Mouse (Mus musculus): ENCODE data around the gene Atp1b3. TPM values are rescaled to one million over a fixed set of nuclear protein-coding genes. Genes with fewer than 3 reads are reported as not detected.
"Not testable (repeated sequence)": the region's sequence is repeated elsewhere in the genome, so short reads cannot be mapped to it uniquely, and the experiment has no call there.

Atp1b3 gene
- polyA plus RNA-seq, 1 experiment from 2014 or later = 69.4 TPM

DNA sequence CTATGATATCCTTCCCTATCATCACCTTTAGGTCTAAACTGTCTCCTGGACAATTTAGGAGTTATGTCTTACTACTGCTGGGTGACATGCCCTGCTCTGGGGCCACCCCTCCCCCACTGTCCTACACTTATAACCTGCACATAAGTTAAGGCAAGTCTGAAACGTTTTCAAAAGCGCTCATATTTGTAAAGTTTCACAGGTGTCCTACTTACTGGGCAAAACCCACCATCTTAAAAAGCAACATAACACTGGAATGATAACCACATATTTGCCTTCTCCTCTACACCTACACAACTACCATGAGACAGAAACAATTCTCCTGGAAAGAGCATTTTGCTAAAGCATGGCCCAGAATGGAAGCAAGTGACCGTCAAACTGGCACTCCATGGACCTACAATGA is 4.2 kb downstream of the Atp1b3 start:
- Histone ChIP-seq H3K36me3 (replicated peaks) (no peaks in the 10 kb centered on the region), H3K4me3 (replicated peaks) (no peak overlapping the region), H3K27ac (replicated peaks) (no peak overlapping the region), H3K9me3 (replicated peaks) (no peaks in the 10 kb centered on the region), H3K4me2 (no peak overlapping the region), H3K4me1 (replicated peaks) (peaks cover 25% of the 10 kb centered on the region), H3K27me3 (no peaks in the 10 kb centered on the region), H3K9ac (no peak overlapping the region)
- no peak for ATAC-seq (ENCODE audit: insufficient read depth)
- 76% methylated on average over 3 of the region's 3 CpGs for WGBS (ENCODE audit: insufficient replicate concordance)

DNA sequence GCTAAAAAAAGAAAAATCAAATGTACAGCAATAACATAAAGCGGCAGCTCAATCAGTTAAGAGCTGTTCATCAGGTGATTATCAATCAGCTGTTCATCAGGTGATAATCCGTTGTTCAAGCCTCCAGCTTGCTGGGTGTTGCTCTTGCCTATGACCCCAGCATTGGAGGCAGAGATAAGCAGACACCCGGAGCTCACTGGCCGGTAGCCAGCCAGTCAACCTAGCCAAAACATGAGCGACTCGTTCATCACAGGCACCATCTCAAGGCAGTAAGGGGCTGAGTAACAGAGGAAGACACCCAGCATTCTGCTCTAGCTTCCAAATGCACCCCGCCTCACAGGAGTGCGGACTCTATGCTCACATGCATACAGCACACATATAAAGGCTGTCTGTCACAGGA is 10.4 kb downstream of the Atp1b3 start:
- no peak overlapping the region for H3K4me3 ChIP-seq (replicated peaks)
- WGBS (ENCODE audit: insufficient replicate concordance) = 23% methylated on average over 8 of the region's 8 CpGs
- H3K4me2 ChIP-seq = peak overlapping the region; percentile 17; the same call in 1 of the 2 replicates
- 0 out of 2 replicates have a peak overlapping the region, but pooled peaks have one; percentile 20 for H3K27ac ChIP-seq (replicated peaks)
- no peaks in the 10 kb centered on the region for H3K36me3 ChIP-seq (replicated peaks)
- no peak overlapping the region for H3K9ac ChIP-seq
- H3K4me1 ChIP-seq (replicated peaks) = peaks cover 18% of the 10 kb centered on the region
- no peaks in the 10 kb centered on the region for H3K9me3 ChIP-seq (replicated peaks)
- peak; percentile 76 for ATAC-seq (ENCODE audit: insufficient read depth)
- H3K27me3 ChIP-seq = no peaks in the 10 kb centered on the region

GRCm38 (mm10) chr9:96353121-96353769 is 11.0 kb downstream of the Atp1b3 start:
- no peak overlapping the region for H3K4me2 ChIP-seq
- H3K36me3 ChIP-seq (replicated peaks) = no peaks in the 10 kb centered on the region
- H3K27ac ChIP-seq (replicated peaks) = no peak overlapping the region
- no peak overlapping the region for H3K9ac ChIP-seq
- H3K4me3 ChIP-seq (replicated peaks) = no peak overlapping the region
- H3K4me1 ChIP-seq (replicated peaks) = peaks cover 18% of the 10 kb centered on the region
- H3K27me3 ChIP-seq = no peaks in the 10 kb centered on the region
- WGBS (ENCODE audit: insufficient replicate concordance) = 84% methylated on average over 12 of the region's 12 CpGs
- no peak for ATAC-seq (ENCODE audit: insufficient read depth)
- no peaks in the 10 kb centered on the region for H3K9me3 ChIP-seq (replicated peaks)

DNA sequence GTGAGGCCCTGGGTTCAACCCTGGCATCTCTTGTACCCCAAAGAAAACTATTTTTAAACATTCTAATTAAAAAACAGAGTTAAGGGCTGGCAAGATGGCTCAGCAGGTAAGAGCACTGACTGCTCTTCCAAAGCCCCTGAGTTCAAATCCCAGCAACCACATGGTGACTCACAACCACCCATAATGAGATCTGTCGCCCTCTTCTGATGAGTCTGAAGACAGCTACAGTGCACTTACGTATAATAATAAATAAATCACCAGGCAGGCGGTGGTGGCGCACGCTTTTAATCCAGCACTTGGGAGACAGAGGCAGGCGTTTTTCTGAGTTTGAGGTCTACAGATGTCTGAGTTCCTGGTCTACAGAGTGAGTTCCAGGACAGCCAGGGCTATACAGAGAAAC is 12.5 kb downstream of the Atp1b3 start:
- not testable (repeated sequence) for H3K27ac ChIP-seq (replicated peaks); H3K36me3 ChIP-seq (replicated peaks); ATAC-seq (ENCODE audit: insufficient read depth); H3K9ac ChIP-seq; H3K9me3 ChIP-seq (replicated peaks); H3K27me3 ChIP-seq; H3K4me2 ChIP-seq; H3K4me3 ChIP-seq (replicated peaks)
- H3K4me1 ChIP-seq (replicated peaks) = peaks cover 18% of the 10 kb centered on the region
- 83% methylated on average over 6 of the region's 6 CpGs for WGBS (ENCODE audit: insufficient replicate concordance)

DNA sequence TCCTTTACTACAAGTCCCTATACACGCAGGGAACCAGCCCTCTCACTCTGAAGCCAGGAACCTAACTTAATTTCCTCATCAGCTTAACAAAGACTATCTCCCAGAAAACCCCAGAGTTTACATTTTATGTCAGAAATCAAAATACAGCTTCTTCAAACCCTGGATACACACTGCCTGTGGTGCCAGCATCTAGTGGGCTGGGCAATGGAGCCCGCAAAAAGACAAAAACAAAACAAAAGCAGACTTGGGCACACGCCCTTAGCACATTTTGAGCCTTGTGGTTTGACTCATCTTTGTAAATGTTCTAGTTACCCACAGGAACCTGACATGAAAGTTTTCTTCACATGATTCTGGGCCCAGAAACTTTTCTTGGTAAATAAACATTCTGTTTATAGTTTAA is 13.8 kb downstream of the Atp1b3 start:
- Histone ChIP-seq H3K27me3 (no peaks in the 10 kb centered on the region), H3K9me3 (replicated peaks) (no peaks in the 10 kb centered on the region), H3K27ac (replicated peaks) (no peak overlapping the region), H3K4me1 (replicated peaks) (peaks cover 18% of the 10 kb centered on the region), H3K9ac (no peak overlapping the region), H3K4me3 (replicated peaks) (no peak overlapping the region), H3K4me2 (no peak overlapping the region), H3K36me3 (replicated peaks) (no peaks in the 10 kb centered on the region)
- 49% methylated on average over 3 of the region's 3 CpGs for WGBS (ENCODE audit: insufficient replicate concordance)
- no peak for ATAC-seq (ENCODE audit: insufficient read depth)

DNA sequence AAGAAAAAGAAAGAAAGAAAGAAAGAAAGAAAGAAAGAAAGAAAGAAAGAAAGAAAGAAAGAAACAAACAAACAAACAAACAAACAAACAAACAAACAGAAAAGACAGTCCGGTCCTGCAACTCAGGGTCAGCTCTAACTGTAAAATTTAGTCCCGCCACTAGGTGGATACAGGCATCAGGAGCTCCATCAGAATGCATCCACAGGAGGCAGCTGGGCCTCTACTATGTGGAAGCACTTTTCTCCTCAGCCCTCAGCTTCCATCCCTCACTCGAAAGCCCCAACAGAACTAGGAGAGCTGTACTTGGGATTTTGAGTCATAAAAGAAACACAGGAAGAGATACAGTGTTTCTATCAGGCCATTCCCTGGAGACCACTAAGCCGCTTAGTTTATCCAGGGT is 14.2 kb downstream of the Atp1b3 start:
- Histone ChIP-seq H3K9me3 (replicated peaks) (no peaks in the 10 kb centered on the region), H3K9ac (no peak overlapping the region), H3K27me3 (no peaks in the 10 kb centered on the region), H3K4me3 (replicated peaks) (no peak overlapping the region), H3K27ac (replicated peaks) (no peak overlapping the region), H3K4me1 (replicated peaks) (peaks cover 18% of the 10 kb centered on the region), H3K4me2 (no peak overlapping the region), H3K36me3 (replicated peaks) (0 out of 2 replicates have a peak, but pooled peaks cover 1% of the 10 kb centered on the region)
- WGBS (ENCODE audit: insufficient replicate concordance) = 36% methylated on average over 4 of the region's 4 CpGs
- no peak; the same call in 1 of the 2 replicates for ATAC-seq (ENCODE audit: insufficient read depth)

GRCm38 (mm10) chr9:96348885-96349284 is 15.4 kb downstream of the Atp1b3 start:
- Histone ChIP-seq H3K9ac (no peak overlapping the region), H3K4me2 (no peak overlapping the region), H3K4me1 (replicated peaks) (peaks cover 14% of the 10 kb centered on the region), H3K9me3 (replicated peaks) (no peaks in the 10 kb centered on the region), H3K4me3 (replicated peaks) (no peak overlapping the region), H3K27ac (replicated peaks) (no peak overlapping the region), H3K36me3 (replicated peaks) (0 out of 2 replicates have a peak, but pooled peaks cover 5% of the 10 kb centered on the region), H3K27me3 (no peaks in the 10 kb centered on the region)
- no peak for ATAC-seq (ENCODE audit: insufficient read depth)
- WGBS (ENCODE audit: insufficient replicate concordance) = 70% methylated on average over 5 of the region's 5 CpGs

GRCm38 (mm10) chr9:96345750-96346149 is 18.5 kb downstream of the Atp1b3 start:
- 90% methylated on average over 3 of the region's 3 CpGs for WGBS (ENCODE audit: insufficient replicate concordance)
- Histone ChIP-seq H3K4me1 (replicated peaks) (peaks cover 6% of the 10 kb centered on the region; the same call in 1 of the 2 replicates), H3K27me3 (no peaks in the 10 kb centered on the region), H3K27ac (replicated peaks) (no peak overlapping the region), H3K9me3 (replicated peaks) (no peaks in the 10 kb centered on the region), H3K9ac (no peak overlapping the region), H3K4me2 (no peak overlapping the region), H3K36me3 (replicated peaks) (peaks cover 27% of the 10 kb centered on the region), H3K4me3 (replicated peaks) (no peak overlapping the region)
- no peak for ATAC-seq (ENCODE audit: insufficient read depth)

- H3K9me3 ChIP-seq (replicated peaks) = no peaks in the 10 kb centered on the region
- H3K4me2 ChIP-seq = no peak overlapping the region
- H3K4me3 ChIP-seq (replicated peaks) = no peak overlapping the region
- no peaks in the 10 kb centered on the region for H3K27me3 ChIP-seq
- peaks cover 54% of the 10 kb centered on the region for H3K36me3 ChIP-seq (replicated peaks)
- no peak overlapping the region for H3K27ac ChIP-seq (replicated peaks)
- no peaks in the 10 kb centered on the region; the same call in none of the 2 replicates for H3K4me1 ChIP-seq (replicated peaks)
- H3K9ac ChIP-seq = no peak overlapping the region
- ATAC-seq (ENCODE audit: insufficient read depth) = no peak
- 87% methylated on average over 5 of the region's 5 CpGs for WGBS (ENCODE audit: insufficient replicate concordance)
Measured at GRCm38 (mm10) chr9:96331146-96331545, 33.1 kb downstream of the Atp1b3 start.

DNA sequence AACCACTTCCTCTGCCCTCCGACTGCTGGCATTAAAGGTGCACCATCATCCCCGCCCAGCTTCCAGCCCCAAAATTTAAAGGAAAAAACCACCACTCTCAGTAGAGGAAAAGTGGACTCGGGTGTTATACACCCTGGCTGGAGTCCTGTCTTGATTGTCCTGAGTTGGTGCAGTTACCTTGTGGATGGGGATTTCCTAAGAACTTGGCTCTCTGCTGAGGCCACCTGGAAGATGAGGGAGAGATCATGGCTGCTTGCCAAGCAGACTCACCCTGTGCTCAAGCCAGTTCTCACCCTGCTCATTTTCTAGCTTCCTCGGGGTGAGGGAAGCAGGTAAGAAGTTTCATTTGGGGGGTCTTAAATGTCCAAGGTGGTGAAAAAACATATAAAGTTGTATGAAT is 36.0 kb downstream of the Atp1b3 start:
- H3K9me3 ChIP-seq (replicated peaks) = no peaks in the 10 kb centered on the region
- H3K36me3 ChIP-seq (replicated peaks) = peaks cover 45% of the 10 kb centered on the region
- no peaks in the 10 kb centered on the region for H3K27me3 ChIP-seq
- WGBS (ENCODE audit: insufficient replicate concordance) = 75% methylated on average over 4 of the region's 4 CpGs
- no peak overlapping the region for H3K27ac ChIP-seq (replicated peaks)
- no peak for ATAC-seq (ENCODE audit: insufficient read depth)
- H3K4me1 ChIP-seq (replicated peaks) = no peaks in the 10 kb centered on the region; the same call in none of the 2 replicates
- no peak overlapping the region for H3K4me3 ChIP-seq (replicated peaks)
- no peak overlapping the region for H3K9ac ChIP-seq
- no peak overlapping the region for H3K4me2 ChIP-seq

- Histone ChIP-seq H3K4me1 (replicated peaks) (no peaks in the 10 kb centered on the region; the same call in none of the 2 replicates), H3K9me3 (replicated peaks) (no peaks in the 10 kb centered on the region), H3K27ac (replicated peaks) (peak overlapping the region; percentile 14; the same call in 1 of the 2 replicates), H3K27me3 (no peaks in the 10 kb centered on the region), H3K4me2 (no peak overlapping the region), H3K36me3 (replicated peaks) (peaks cover 50% of the 10 kb centered on the region), H3K4me3 (replicated peaks) (no peak overlapping the region), H3K9ac (no peak overlapping the region)
- 59% methylated on average over 6 of the region's 6 CpGs for WGBS (ENCODE audit: insufficient replicate concordance)
- no peak for ATAC-seq (ENCODE audit: insufficient read depth)
Measured at GRCm38 (mm10) chr9:96326496-96326923, 37.7 kb downstream of the Atp1b3 start.

- Histone ChIP-seq H3K9ac (no peak overlapping the region), H3K27me3 (no peaks in the 10 kb centered on the region), H3K9me3 (replicated peaks) (no peaks in the 10 kb centered on the region), H3K4me1 (replicated peaks) (no peaks in the 10 kb centered on the region; the same call in 1 of the 2 replicates), H3K4me2 (no peak overlapping the region), H3K27ac (replicated peaks) (no peak overlapping the region), H3K4me3 (replicated peaks) (no peak overlapping the region), H3K36me3 (replicated peaks) (peaks cover 58% of the 10 kb centered on the region)
- WGBS (ENCODE audit: insufficient replicate concordance) = 65% methylated on average over 4 of the region's 4 CpGs
- ATAC-seq (ENCODE audit: insufficient read depth) = 0 out of 2 replicates have a peak, but pooled peaks have one; percentile 12
Measured at GRCm38 (mm10) chr9:96324502-96324901, 39.7 kb downstream of the Atp1b3 start.
